ENCODE assay signal across 9 mouse cellular contexts in genomic region chr11:88524437-88524789, GRCm38 (mm10).
A peak's percentile ranks its signal among the peaks of the same experiment; 100 is the strongest.
DNase-seq lines count a peak whose midpoint lies in the region; ATAC-seq and TF ChIP-seq lines count a peak whose summit lies in the region.
"Had no signal": no experiment of that assay in that cellular context is flagged by ENCODE, and none has a peak within 500 bp of the region (broad histone marks: within the 10 kb centered on the region; RNA-seq: fewer than 3 reads in every experiment).

No protein-coding gene starts in this region.

- H3K36me3 ChIP-seq in heart, embryonic 13.5 days: no peaks in the 10 kb centered on the region
- H3K36me3 ChIP-seq in forebrain, postnatal 0 days (ENCODE audit: insufficient read depth): no peaks in the 10 kb centered on the region
- peaks cover 28% of the 10 kb centered on the region for H3K36me3 ChIP-seq in midbrain, embryonic 10.5 days
- H3K36me3 ChIP-seq: liver, embryonic 15.5 days had no signal

- H3K4me2 ChIP-seq in heart, embryonic 13.5 days: peak overlapping the region; percentile 31; the same call in 1 of the 2 replicates
- H3K4me2 ChIP-seq in forebrain, postnatal 0 days (ENCODE audit: low read depth): no peak overlapping the region
- H3K4me2 ChIP-seq: liver, embryonic 15.5 days had no signal

- H3K4me3 ChIP-seq in heart, embryonic 13.5 days: no peak overlapping the region
- no peak overlapping the region for H3K4me3 ChIP-seq in brown adipose tissue, adult 24 weeks (ENCODE audit: insufficient read depth, low read depth, low read length)
- no peak overlapping the region for H3K4me3 ChIP-seq in forebrain, postnatal 0 days (ENCODE audit: low read depth, low read length)
- H3K4me3 ChIP-seq in midbrain, embryonic 10.5 days: no peak overlapping the region
- H3K4me3 ChIP-seq: liver, embryonic 15.5 days had no signal

- TF ChIP-seq CTCF in forebrain, postnatal 0 days (IDR thresholded peaks at IDR 0.05; ENCODE audit: low read depth): no peak

- no peak for DNase-seq in heart, adult 9 months (ENCODE audit: low spot score in 2 of 2)
- DNase-seq in forebrain, postnatal 0 days: no peak
- no peak for DNase-seq in midbrain, embryonic 10.5 days (ENCODE audit: low spot score)
- no peak for DNase-seq in adrenal gland, adult 2 months
- DNase-seq in B cell, adult 2 months: no peak
- no peak for DNase-seq in frontal cortex, postnatal 14 days (ENCODE audit: low spot score in 2 of 2)

- H3K27ac ChIP-seq in heart, embryonic 13.5 days (replicated peaks): peak overlapping the region; percentile 96
- H3K27ac ChIP-seq in brown adipose tissue, adult 24 weeks (replicated peaks; ENCODE audit: low read depth, low read length): peak overlapping the region; percentile 59
- peak overlapping the region; percentile 37 for H3K27ac ChIP-seq in forebrain, postnatal 0 days (ENCODE audit: low read depth, low read length)
- peak overlapping the region; percentile 77 for H3K27ac ChIP-seq in midbrain, embryonic 10.5 days (replicated peaks)
- H3K27ac ChIP-seq: liver, embryonic 15.5 days had no signal

- no peaks in the 10 kb centered on the region for H3K9me3 ChIP-seq in heart, embryonic 13.5 days
- H3K9me3 ChIP-seq in forebrain, postnatal 0 days (ENCODE audit: low read length): no peaks in the 10 kb centered on the region
- H3K9me3 ChIP-seq in midbrain, embryonic 10.5 days (replicated peaks): no peaks in the 10 kb centered on the region
- H3K9me3 ChIP-seq: liver, embryonic 15.5 days had no signal

- no peaks in the 10 kb centered on the region for H3K27me3 ChIP-seq in heart, embryonic 13.5 days (replicated peaks)
- H3K27me3 ChIP-seq in forebrain, postnatal 0 days (ENCODE audit: insufficient read depth, low read length): no peaks in the 10 kb centered on the region
- no peaks in the 10 kb centered on the region for H3K27me3 ChIP-seq in midbrain, embryonic 10.5 days (ENCODE audit: low read depth, poor library complexity, severe bottlenecking)
- H3K27me3 ChIP-seq: liver, embryonic 15.5 days had no signal

- no peak for ATAC-seq in heart, embryonic 13.5 days (ENCODE audit: extremely low read depth, insufficient number of reproducible peaks, low FRiP score, low TSS enrichment)
- peak; percentile 19; the same call in 1 of the 2 replicates for ATAC-seq in forebrain, postnatal 0 days

- H3K4me1 ChIP-seq in heart, embryonic 13.5 days: peaks cover 95% of the 10 kb centered on the region
- H3K4me1 ChIP-seq in brown adipose tissue, adult 24 weeks (ENCODE audit: control insufficient read depth, insufficient read depth, insufficient read length, low read length): peaks cover 34% of the 10 kb centered on the region
- peaks cover 17% of the 10 kb centered on the region for H3K4me1 ChIP-seq in forebrain, postnatal 0 days (ENCODE audit: insufficient read depth)
- H3K4me1 ChIP-seq in midbrain, embryonic 10.5 days: peaks cover 93% of the 10 kb centered on the region

- peak overlapping the region; percentile 64 for H3K9ac ChIP-seq in heart, embryonic 13.5 days
- no peak overlapping the region for H3K9ac ChIP-seq in forebrain, postnatal 0 days
- H3K9ac ChIP-seq: liver, embryonic 15.5 days had no signal

Comparison
In these comparisons a context has a peak if more than half of its experiments do, and no peak if none do; other contexts are left out.
1. H3K27ac ChIP-seq: peak in every context shown above with its lines; median percentile 96 in heart, embryonic 13.5 days; 77 in midbrain, embryonic 10.5 days; 59 in brown adipose tissue, adult 24 weeks; 37 in forebrain, postnatal 0 days.